Comparison of ENCODE assay signal across 9 mouse cellular contexts in genomic region chr5:149780411-149780810, GRCm38 (mm10).
A peak's percentile ranks its signal among the peaks of the same experiment; 100 is the strongest.
DNase-seq lines count a peak whose midpoint lies in the region; ATAC-seq and TF ChIP-seq lines count a peak whose summit lies in the region.
"Had no signal": no experiment of that assay in that cellular context is flagged by ENCODE, and none has a peak within 500 bp of the region (broad histone marks: within the 10 kb centered on the region; RNA-seq: fewer than 3 reads in every experiment).

No protein-coding gene starts in this region.

- H3K36me3 ChIP-seq in forebrain, embryonic 11.5 days (ENCODE audit: control insufficient read depth, insufficient read depth, low read length) = no peaks in the 10 kb centered on the region
- H3K36me3 ChIP-seq in forebrain, embryonic 15.5 days = no peaks in the 10 kb centered on the region
- no peaks in the 10 kb centered on the region for H3K36me3 ChIP-seq in midbrain, postnatal 0 days (ENCODE audit: insufficient read depth, low read length)
- no peaks in the 10 kb centered on the region for H3K36me3 ChIP-seq in midbrain, embryonic 14.5 days (ENCODE audit: control insufficient read depth, insufficient read depth, low read length)
- H3K36me3 ChIP-seq: embryonic facial prominence, embryonic 15.5 days had no signal

- WGBS in forebrain, embryonic 11.5 days = 96% methylated on average over 2 of the region's 2 CpGs
- 94% methylated on average over 2 of the region's 2 CpGs for WGBS in forebrain, embryonic 15.5 days
- WGBS in midbrain, postnatal 0 days = 92% methylated on average over 2 of the region's 2 CpGs
- WGBS in midbrain, embryonic 14.5 days = 90% methylated on average over 2 of the region's 2 CpGs

- H3K9ac ChIP-seq in forebrain, embryonic 11.5 days (ENCODE audit: low read length) = no peak overlapping the region
- no peak overlapping the region for H3K9ac ChIP-seq in forebrain, embryonic 15.5 days (replicated peaks)
- no peak overlapping the region for H3K9ac ChIP-seq in midbrain, postnatal 0 days (replicated peaks; ENCODE audit: low read length, poor library complexity, severe bottlenecking)
- H3K9ac ChIP-seq in midbrain, embryonic 14.5 days (replicated peaks; ENCODE audit: low read length) = no peak overlapping the region
- H3K9ac ChIP-seq: embryonic facial prominence, embryonic 15.5 days had no signal

- peak; percentile 67 for TF ChIP-seq CTCF in midbrain, postnatal 0 days (IDR thresholded peaks at IDR 0.05)

- H3K4me1 ChIP-seq in forebrain, embryonic 11.5 days (replicated peaks; ENCODE audit: control insufficient read depth, insufficient read depth, low read length) = no peaks in the 10 kb centered on the region
- H3K4me1 ChIP-seq in forebrain, embryonic 15.5 days = no peaks in the 10 kb centered on the region
- H3K4me1 ChIP-seq in midbrain, postnatal 0 days (ENCODE audit: insufficient read depth, low read length) = no peaks in the 10 kb centered on the region
- H3K4me1 ChIP-seq in midbrain, embryonic 14.5 days (ENCODE audit: control insufficient read depth, insufficient read depth, low read length) = no peaks in the 10 kb centered on the region
- H3K4me1 ChIP-seq: embryonic facial prominence, embryonic 15.5 days had no signal

- no peaks in the 10 kb centered on the region for H3K27me3 ChIP-seq in forebrain, embryonic 11.5 days (ENCODE audit: control insufficient read depth, insufficient read depth, low read length)
- no peaks in the 10 kb centered on the region for H3K27me3 ChIP-seq in forebrain, embryonic 15.5 days
- no peaks in the 10 kb centered on the region for H3K27me3 ChIP-seq in midbrain, postnatal 0 days (ENCODE audit: insufficient read depth, low read length)
- no peaks in the 10 kb centered on the region for H3K27me3 ChIP-seq in midbrain, embryonic 14.5 days (ENCODE audit: control insufficient read depth, insufficient read depth, low read length)
- H3K27me3 ChIP-seq: embryonic facial prominence, embryonic 15.5 days had no signal

- no peak for ATAC-seq in forebrain, embryonic 11.5 days (replicated peaks; ENCODE audit: low FRiP score)
- no peak for ATAC-seq in forebrain, embryonic 15.5 days (replicated peaks)
- no peak for ATAC-seq in midbrain, postnatal 0 days (ENCODE audit: low FRiP score)
- ATAC-seq in midbrain, embryonic 14.5 days (ENCODE audit: low FRiP score, low TSS enrichment) = no peak

- no peak overlapping the region for H3K27ac ChIP-seq in forebrain, embryonic 11.5 days (ENCODE audit: low read depth, low read length)
- no peak overlapping the region for H3K27ac ChIP-seq in forebrain, embryonic 15.5 days (replicated peaks)
- no peak overlapping the region for H3K27ac ChIP-seq in midbrain, postnatal 0 days (ENCODE audit: low read depth, low read length)
- no peak overlapping the region for H3K27ac ChIP-seq in midbrain, embryonic 14.5 days (replicated peaks; ENCODE audit: low read depth, low read length)
- H3K27ac ChIP-seq: embryonic facial prominence, embryonic 15.5 days had no signal

- peak; percentile 63 for DNase-seq in forebrain, embryonic 11.5 days (ENCODE audit: low spot score)
- no peak for DNase-seq in midbrain, postnatal 0 days (ENCODE audit: low spot score)
- no peak for DNase-seq in midbrain, embryonic 14.5 days
- peak; percentile 29 for DNase-seq in c-Kit-positive CD71-positive TER-119-positive erythroid progenitor cells, embryonic 14.5 days (ENCODE audit: low spot score)
- peak; percentile 21 for DNase-seq in thymus, postnatal 0 days (ENCODE audit: low spot score)
- DNase-seq in right cerebral cortex, postnatal 25 days = no peak
- no peak for DNase-seq in gastrocnemius, postnatal 4 days (ENCODE audit: low spot score in 2 of 2)

- H3K9me3 ChIP-seq in forebrain, embryonic 11.5 days (ENCODE audit: control insufficient read depth, low read length) = peaks cover 3% of the 10 kb centered on the region; the same call in 1 of the 2 replicates
- no peaks in the 10 kb centered on the region for H3K9me3 ChIP-seq in forebrain, embryonic 15.5 days
- no peaks in the 10 kb centered on the region for H3K9me3 ChIP-seq in midbrain, postnatal 0 days (ENCODE audit: low read length)
- H3K9me3 ChIP-seq in midbrain, embryonic 14.5 days (ENCODE audit: control insufficient read depth, low read length) = 0 out of 2 replicates have a peak, but pooled peaks cover 3% of the 10 kb centered on the region
- H3K9me3 ChIP-seq: embryonic facial prominence, embryonic 15.5 days had no signal

- no peak overlapping the region for H3K4me2 ChIP-seq in forebrain, embryonic 11.5 days (ENCODE audit: low read depth, low read length, severe bottlenecking)
- no peak overlapping the region for H3K4me2 ChIP-seq in forebrain, embryonic 15.5 days (replicated peaks)
- H3K4me2 ChIP-seq in midbrain, postnatal 0 days (ENCODE audit: low read depth, low read length, poor library complexity, severe bottlenecking) = no peak overlapping the region
- no peak overlapping the region for H3K4me2 ChIP-seq in midbrain, embryonic 14.5 days (ENCODE audit: low read length)
- H3K4me2 ChIP-seq: embryonic facial prominence, embryonic 15.5 days had no signal

- H3K4me3 ChIP-seq in forebrain, embryonic 11.5 days (ENCODE audit: low read depth, low read length) = no peak overlapping the region
- H3K4me3 ChIP-seq in forebrain, embryonic 15.5 days = no peak overlapping the region
- no peak overlapping the region for H3K4me3 ChIP-seq in midbrain, postnatal 0 days (ENCODE audit: low read depth, low read length)
- H3K4me3 ChIP-seq in midbrain, embryonic 14.5 days (replicated peaks; ENCODE audit: low read depth, low read length) = no peak overlapping the region
- H3K4me3 ChIP-seq: embryonic facial prominence, embryonic 15.5 days had no signal

Comparison
In these comparisons a context has a peak if more than half of its experiments do, and no peak if none do; other contexts are left out.
1. DNase-seq: peak in forebrain, embryonic 11.5 days (single experiment), c-Kit-positive CD71-positive TER-119-positive erythroid progenitor cells, embryonic 14.5 days (single experiment) and thymus, postnatal 0 days (single experiment); none in midbrain, postnatal 0 days (single experiment), midbrain, embryonic 14.5 days (single experiment), right cerebral cortex, postnatal 25 days (single experiment) and gastrocnemius, postnatal 4 days (0 of 2).